Mouse (Mus musculus) embryonic facial prominence, embryonic 12.5 days (tissue): ENCODE measurements around the gene Cped1. TPM values are rescaled to one million over a fixed set of nuclear protein-coding genes. Genes with fewer than 3 reads are reported as not detected.

ENCODE experiments used
- ATAC-seq: fragments of 200-750 bp; cut with Nextera tagmentation; 2 replicates; pipeline ENCODE4 v1.8.0; 2017; ENCODE audit not compliant: insufficient number of reproducible peaks, insufficient read depth, low FRiP score, low TSS enrichment
- H3K27ac ChIP-seq: fragments of 300-500 bp; sonication (generic); 2 replicates; pipeline ENCODE4 v1.5.1; 2016; ENCODE audit warnings: mild to moderate bottlenecking
- H3K27me3 ChIP-seq: fragments of 300-500 bp; sonication (generic); 2 replicates; pipeline ENCODE4 v1.6.1; 2016; ENCODE audit warnings: mild to moderate bottlenecking, moderate library complexity
- H3K36me3 ChIP-seq: fragments of 300-500 bp; sonication (generic); 2 replicates; pipeline ENCODE4 v1.6.1; 2016; ENCODE audit warnings: mild to moderate bottlenecking
- H3K4me1 ChIP-seq: fragments of 300-500 bp; sonication (generic); 2 replicates; pipeline ENCODE4 v1.6.1; 2016
- H3K4me2 ChIP-seq: fragments of 300-500 bp; sonication (generic); replicated peaks from 2 replicates; pipeline ENCODE4 v1.6.1; 2016; ENCODE audit warnings: mild to moderate bottlenecking, moderate library complexity
- H3K4me3 ChIP-seq: fragments of 300-500 bp; sonication (generic); 2 replicates; pipeline ENCODE4 v1.5.1; 2016; ENCODE audit warnings: mild to moderate bottlenecking
- H3K9ac ChIP-seq: fragments of 300-500 bp; sonication (generic); 2 replicates; pipeline ENCODE4 v1.6.1; 2016; ENCODE audit warnings: mild to moderate bottlenecking, moderate library complexity
- H3K9me3 ChIP-seq: fragments of 300-500 bp; sonication (generic); 2 replicates; pipeline ENCODE4 v1.6.1; 2016; ENCODE audit warnings: mild to moderate bottlenecking, moderate library complexity
- WGBS: fragments of 180-500 bp; shearing (Covaris S2); methylation state at CpG from one replicate; pipeline ENCODE4 v1.1.7; 2016; 5-methylcytosine and 5-hydroxymethylcytosine counted together
- polyA plus RNA-seq: library from polyadenylated mRNA; unstranded; fragments of >200 nt; fragmentation: Nextera tagmentation; extraction: Ambion mirVana; gene quantifications from 2 replicates; pipeline ENCODE4 v1.2.1, GENCODE M21; 2016

Cped1 gene
- polyA plus RNA-seq, 1 experiment from 2014 or later, result 35.9 TPM

GRCm38 (mm10) chr6:22053014-22053413 is 67.3 kb downstream of the Cped1 start:
- Histone ChIP-seq H3K4me3 (no peak overlapping the region), H3K27ac (no peak overlapping the region), H3K4me1 (no peaks in the 10 kb centered on the region), H3K27me3 (no peaks in the 10 kb centered on the region), H3K4me2 (no peak overlapping the region), H3K9ac (no peak overlapping the region), H3K9me3 (no peaks in the 10 kb centered on the region), H3K36me3 (no peaks in the 10 kb centered on the region)
- ATAC-seq, result no peak
- WGBS, result 89% methylated on average over 3 of the region's 3 CpGs

DNA sequence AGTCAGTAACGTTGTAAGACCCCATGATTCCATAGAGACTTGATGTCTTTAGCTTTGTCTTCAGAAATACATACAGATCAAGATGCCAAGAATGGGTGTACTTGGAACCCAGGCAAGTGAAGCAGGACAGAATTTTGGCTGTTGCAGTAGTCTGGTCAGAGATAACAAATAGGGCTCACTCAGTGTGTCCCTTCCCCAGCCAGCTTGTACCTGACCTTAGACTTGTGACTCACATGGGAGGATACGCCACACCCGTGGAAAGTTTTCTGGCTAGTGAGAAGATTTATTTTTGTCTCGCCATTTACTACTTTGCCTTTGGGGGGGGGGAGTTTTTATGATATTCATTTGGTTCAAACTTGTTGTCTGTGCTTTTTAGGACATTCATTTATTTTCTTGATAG is 78.6 kb downstream of the Cped1 start:
- ATAC-seq, result no peak
- Histone ChIP-seq H3K9me3 (no peaks in the 10 kb centered on the region), H3K27me3 (no peaks in the 10 kb centered on the region), H3K36me3 (no peaks in the 10 kb centered on the region), H3K4me2 (no peak overlapping the region), H3K4me3 (no peak overlapping the region), H3K27ac (no peak overlapping the region), H3K9ac (no peak overlapping the region), H3K4me1 (no peaks in the 10 kb centered on the region)
- 89% methylated on average over 4 of the region's 4 CpGs for WGBS

GRCm38 (mm10) chr6:22070603-22071322 is 85.0 kb downstream of the Cped1 start:
- Histone ChIP-seq H3K4me1 (no peaks in the 10 kb centered on the region), H3K4me3 (no peak overlapping the region), H3K27me3 (no peaks in the 10 kb centered on the region), H3K36me3 (no peaks in the 10 kb centered on the region), H3K27ac (no peak overlapping the region), H3K9me3 (no peaks in the 10 kb centered on the region), H3K4me2 (no peak overlapping the region), H3K9ac (no peak overlapping the region)
- peak; percentile 15; the same call in 1 of the 2 replicates for ATAC-seq
- WGBS, result 85% methylated on average over 15 of the region's 15 CpGs

GRCm38 (mm10) chr6:22071323-22071840 is 85.7 kb downstream of the Cped1 start:
- Histone ChIP-seq H3K36me3 (no peaks in the 10 kb centered on the region), H3K27ac (no peak overlapping the region), H3K27me3 (no peaks in the 10 kb centered on the region), H3K9ac (no peak overlapping the region), H3K9me3 (no peaks in the 10 kb centered on the region), H3K4me2 (no peak overlapping the region), H3K4me3 (no peak overlapping the region), H3K4me1 (no peaks in the 10 kb centered on the region)
- no peak for ATAC-seq
- WGBS, result 41% methylated on average over 4 of the region's 4 CpGs

GRCm38 (mm10) chr6:22072737-22073136 is 87.0 kb downstream of the Cped1 start:
- Histone ChIP-seq H3K4me1 (no peaks in the 10 kb centered on the region), H3K9ac (no peak overlapping the region), H3K9me3 (no peaks in the 10 kb centered on the region), H3K4me3 (no peak overlapping the region), H3K27ac (no peak overlapping the region), H3K4me2 (no peak overlapping the region), H3K27me3 (no peaks in the 10 kb centered on the region), H3K36me3 (no peaks in the 10 kb centered on the region)
- WGBS, result 78% methylated on average over 4 of the region's 4 CpGs
- no peak for ATAC-seq

- Histone ChIP-seq H3K27ac (no peak overlapping the region), H3K9ac (no peak overlapping the region), H3K4me1 (no peaks in the 10 kb centered on the region), H3K4me3 (no peak overlapping the region), H3K36me3 (no peaks in the 10 kb centered on the region), H3K27me3 (no peaks in the 10 kb centered on the region), H3K9me3 (no peaks in the 10 kb centered on the region), H3K4me2 (no peak overlapping the region)
- WGBS, result 73% methylated on average over 5 of the region's 5 CpGs
- ATAC-seq, result no peak
These were observed 88.7 kb downstream of the Cped1 start for GRCm38 (mm10) chr6:22074232-22075083.

- Histone ChIP-seq H3K4me2 (no peak overlapping the region), H3K9me3 (no peaks in the 10 kb centered on the region), H3K27me3 (no peaks in the 10 kb centered on the region), H3K36me3 (no peaks in the 10 kb centered on the region), H3K27ac (no peak overlapping the region), H3K4me3 (no peak overlapping the region), H3K9ac (no peak overlapping the region), H3K4me1 (no peaks in the 10 kb centered on the region)
- whole genome bisulfite sequencing, result 84% methylated on average over 7 of the region's 7 CpGs
- no peak for ATAC-seq
These were observed 93.1 kb downstream of the Cped1 start for GRCm38 (mm10) chr6:22078686-22079264.

DNA sequence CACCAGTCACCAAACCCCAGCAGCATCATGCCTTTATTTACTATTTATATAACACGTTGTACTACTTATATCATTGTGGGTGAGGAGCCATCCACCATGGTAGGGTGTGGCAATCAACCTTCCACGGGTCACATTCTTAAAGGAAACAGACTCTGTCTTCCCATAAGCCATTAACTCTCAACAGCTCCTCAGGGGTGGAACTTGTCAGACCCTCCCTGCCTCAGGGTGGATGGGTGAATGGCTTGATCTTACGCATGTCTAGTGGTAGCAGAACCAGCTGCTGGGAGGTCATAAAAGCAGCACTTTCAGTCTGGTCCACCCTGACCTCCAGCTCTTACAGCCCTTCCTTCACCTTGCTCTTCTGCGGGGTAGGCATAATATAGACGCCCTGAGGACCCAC is 100.3 kb downstream of the Cped1 start:
- Histone ChIP-seq H3K36me3 (0 out of 2 replicates have a peak, but pooled peaks cover 5% of the 10 kb centered on the region), H3K4me1 (no peaks in the 10 kb centered on the region), H3K4me2 (no peak overlapping the region), H3K9ac (no peak overlapping the region), H3K27me3 (no peaks in the 10 kb centered on the region), H3K9me3 (no peaks in the 10 kb centered on the region), H3K4me3 (no peak overlapping the region), H3K27ac (no peak overlapping the region)
- 81% methylated on average over 5 of the region's 5 CpGs for WGBS
- no peak for ATAC-seq

GRCm38 (mm10) chr6:22088346-22089064 is 102.8 kb downstream of the Cped1 start:
- ATAC-seq, result no peak

GRCm38 (mm10) chr6:22091773-22092172 is 106.1 kb downstream of the Cped1 start:
- peaks cover 6% of the 10 kb centered on the region; the same call in 1 of the 2 replicates for H3K36me3 ChIP-seq
- H3K4me1 ChIP-seq, result no peaks in the 10 kb centered on the region
- H3K9me3 ChIP-seq, result no peaks in the 10 kb centered on the region
- no peak overlapping the region for H3K4me2 ChIP-seq
- H3K27me3 ChIP-seq, result no peaks in the 10 kb centered on the region
- no peak overlapping the region for H3K4me3 ChIP-seq
- H3K9ac ChIP-seq, result no peak overlapping the region
- no peak for ATAC-seq
- no peak overlapping the region for H3K27ac ChIP-seq
- 82% methylated on average over 5 of the region's 5 CpGs for WGBS

More at GRCm38 (mm10) chr6:22088346-22089064, 102.8 kb downstream of the Cped1 start:
- no peak overlapping the region for H3K4me3 ChIP-seq
- peaks cover 6% of the 10 kb centered on the region; the same call in 1 of the 2 replicates for H3K36me3 ChIP-seq
- H3K9me3 ChIP-seq, result no peaks in the 10 kb centered on the region
- no peaks in the 10 kb centered on the region for H3K4me1 ChIP-seq
- WGBS, result 50% methylated on average over 17 of the region's 17 CpGs
- no peak overlapping the region for H3K4me2 ChIP-seq
- H3K9ac ChIP-seq, result no peak overlapping the region
- H3K27me3 ChIP-seq, result no peaks in the 10 kb centered on the region
- H3K27ac ChIP-seq, result no peak overlapping the region

DNA sequence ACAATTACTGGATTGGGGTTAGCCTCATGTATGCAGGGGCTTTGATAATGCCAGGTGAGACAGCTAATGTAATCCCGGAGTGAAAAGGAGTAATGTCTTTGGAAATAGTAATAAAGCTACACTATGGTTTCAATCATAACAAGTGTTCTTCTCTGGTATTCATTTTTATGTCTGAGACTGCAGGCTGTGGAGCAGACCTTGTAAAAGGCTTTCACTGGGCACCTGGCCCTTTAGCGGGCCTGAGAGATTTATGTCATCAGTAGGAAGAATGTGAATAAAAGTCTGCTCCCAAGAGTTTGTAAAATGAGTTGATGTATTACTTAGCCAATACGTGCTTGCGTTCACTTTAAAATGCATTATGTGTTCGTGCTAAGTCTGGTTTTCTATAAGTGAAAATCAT is 108.1 kb downstream of the Cped1 start:
- Histone ChIP-seq H3K27ac (no peak overlapping the region), H3K9ac (no peak overlapping the region), H3K27me3 (no peaks in the 10 kb centered on the region), H3K4me2 (no peak overlapping the region), H3K9me3 (no peaks in the 10 kb centered on the region), H3K4me3 (no peak overlapping the region), H3K36me3 (peaks cover 6% of the 10 kb centered on the region; the same call in 1 of the 2 replicates), H3K4me1 (no peaks in the 10 kb centered on the region)
- 96% methylated on average over 5 of the region's 5 CpGs for WGBS
- no peak for ATAC-seq
